Mouse (Mus musculus) heart, adult 2 months (tissue): ENCODE results near the gene Lmna. TPM values are rescaled to one million over a fixed set of nuclear protein-coding genes. Genes with fewer than 3 reads are reported as not detected.

ENCODE experiments used
- DNase-seq, 2 experiments: peaks; one replicate each; pipeline ENCODE4 v3.0.0; 2021
- H3K27ac ChIP-seq: fragments of 200-600 bp; 2 replicates; pipeline ENCODE4 v1.8.1; 2022
- H3K27me3 ChIP-seq: fragments of 200-500 bp; 2 replicates; pipeline ENCODE4 v1.6.1; 2012; ENCODE audit warnings: mild to moderate bottlenecking, low read length, inconsistent platforms, mixed read lengths; ENCODE audit not compliant: control insufficient read depth, insufficient read depth
- H3K36me3 ChIP-seq: fragments of 200-500 bp; 2 replicates; pipeline ENCODE4 v1.6.1; 2012; ENCODE audit warnings: low read length, inconsistent platforms; ENCODE audit not compliant: control insufficient read depth, insufficient read depth
- H3K4me1 ChIP-seq: fragments of 200-500 bp; 2 replicates; pipeline ENCODE4 v1.6.1; 2011; ENCODE audit warnings: low read length; ENCODE audit not compliant: control insufficient read depth, insufficient read depth
- H3K4me3 ChIP-seq: fragments of 200-600 bp; 2 replicates; pipeline ENCODE4 v1.8.1; 2022
- H3K79me2 ChIP-seq: fragments of 200-500 bp; replicated peaks from 2 replicates; pipeline ENCODE4 v1.6.1; 2012; ENCODE audit warnings: mild to moderate bottlenecking, inconsistent platforms, low read length, moderate library complexity, mixed read lengths; ENCODE audit not compliant: control insufficient read depth, insufficient read depth
- H3K9ac ChIP-seq: fragments of 200-500 bp; 2 replicates; pipeline ENCODE4 v1.6.1; 2012; ENCODE audit warnings: low read depth, mild to moderate bottlenecking, control low read depth, inconsistent platforms, low read length, mixed read lengths
- CTCF ChIP-seq: fragments of 200-600 bp; IDR thresholded peaks from 2 replicates; pipeline ENCODE4 v1.8.1; 2022; ENCODE audit warnings: antibody characterized with exemption, mild to moderate bottlenecking, moderate library complexity
- EP300 ChIP-seq: fragments of 200-500 bp; IDR thresholded peaks from 2 replicates; pipeline ENCODE4 v1.6.1; 2011; ENCODE audit warnings: low read depth, low read length, control low read depth; ENCODE audit not compliant: insufficient read depth
- POLR2A ChIP-seq: fragments of 200-500 bp; IDR thresholded peaks from 2 replicates; pipeline ENCODE4 v1.6.1; 2011; ENCODE audit warnings: mild to moderate bottlenecking, low read depth, low read length, control low read depth; ENCODE audit not compliant: insufficient read depth
- WGBS: fragments of 180-500 bp; shearing (Covaris S2); methylation state at CpG from one replicate; pipeline ENCODE4 v1.1.7; 2018; 5-methylcytosine and 5-hydroxymethylcytosine counted together
- intact Hi-C: fragments of 180-260 bp; cut with DNase I; formaldehyde crosslinking; loops from one replicate; pipeline ENCODE4 v1.15.1; 2025
- long read RNA-seq: library from polyadenylated mRNA; stranded (forward); transcript quantifications from one replicate; pipeline ENCODE4 v2.0.0, GENCODE M21; 2021
- polyA plus RNA-seq: library from polyadenylated mRNA; depleted of rRNA; stranded (reverse); fragments of >200 nt; gene quantifications from 2 replicates; pipeline ENCODE4 v1.2.3, GENCODE M21; 2012; rRNA removed
- total RNA-seq, 2 experiments: library from RNA; stranded (reverse); gene quantifications; 2 replicates each; pipeline ENCODE4 v1.2.3; 2021

Lmna gene
- total RNA-seq (100 to 1,000 TPM; 117 to 138 TPM), polyA plus RNA-seq (67.3 and 85.2 TPM in 2 replicates)
- long read RNA-seq, transcript Lmna-203 (10 exons, 2,021 nt): major isoform, 112 of 342 reads
- long read RNA-seq, transcript Lmna-201 (12 exons, 3,156 nt): minor isoform, 109 of 342 reads
- long read RNA-seq, partial matches to known transcripts: 98 of 342 reads
- long read RNA-seq, other reads (novel, unspliced or antisense): 20 of 342 reads

DNA sequence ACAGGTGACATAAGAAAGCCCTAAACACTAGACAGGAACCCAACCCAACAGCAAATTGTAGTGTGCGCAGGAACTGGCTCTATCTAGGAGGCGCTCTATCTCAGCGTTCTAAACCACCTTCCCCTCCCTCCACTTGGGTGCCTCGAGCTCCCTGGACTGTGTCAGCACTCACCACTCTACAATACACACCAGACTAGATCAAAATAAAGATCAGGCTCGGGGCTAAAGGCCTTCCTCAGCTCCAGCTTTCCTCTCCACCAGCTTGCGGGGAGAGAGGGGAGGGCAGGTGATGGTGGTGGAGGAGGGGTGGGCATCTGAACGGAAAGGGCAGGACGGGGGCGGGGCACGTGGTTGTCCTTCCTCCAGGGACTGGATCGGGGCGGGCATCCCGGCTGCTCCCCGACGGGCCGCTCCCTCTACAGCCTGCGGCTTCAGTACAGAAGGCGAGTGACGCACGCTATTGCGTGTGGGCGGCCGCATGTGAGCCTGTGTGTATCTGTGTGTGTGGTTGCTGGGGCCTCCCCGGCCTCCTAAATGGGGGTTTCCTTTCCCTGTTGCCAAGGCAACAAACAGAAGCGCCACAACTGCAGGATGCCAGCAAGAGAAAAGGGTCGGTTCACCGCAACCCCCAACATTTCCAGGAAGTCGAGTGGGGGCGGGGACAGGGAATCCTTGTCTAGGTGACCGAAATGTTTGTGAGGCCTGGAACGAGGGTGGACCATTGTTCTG lies at the start of gene Lmna:
Gene Lmna, minus strand, starts transcription at position 265 of the 729 bp plus-strand sequence.
- peaks cover 12% of the 10 kb centered on the region for H3K4me1 ChIP-seq

DNA sequence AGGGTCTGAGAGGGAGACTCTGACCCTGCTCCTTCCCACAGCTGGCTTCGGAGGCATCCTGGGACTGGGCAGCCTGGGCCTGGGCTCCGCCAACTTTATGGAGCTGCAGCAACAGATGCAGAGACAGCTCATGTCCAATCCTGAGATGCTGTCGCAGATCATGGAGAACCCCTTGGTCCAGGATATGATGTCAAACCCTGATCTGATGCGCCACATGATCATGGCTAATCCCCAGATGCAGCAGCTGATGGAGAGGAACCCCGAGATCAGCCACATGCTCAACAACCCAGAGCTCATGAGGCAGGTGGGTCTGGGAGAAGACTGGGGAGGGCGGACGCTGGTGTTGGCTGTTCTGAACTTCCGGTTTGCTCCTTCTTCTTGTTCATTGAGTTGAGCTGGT lies 46.9 kb upstream of the Lmna start:
- no peak for DNase-seq
- intact Hi-C loops: loop anchor here (10.0 kb wide), 1 partner anchor 618 kb away; the partner anchor contains the start of gene Scamp3
- Histone ChIP-seq H3K9ac (no peak overlapping the region), H3K4me3 (no peak overlapping the region), H3K36me3 (no peaks in the 10 kb centered on the region), H3K27ac (no peak overlapping the region), H3K4me1 (peaks cover 1% of the 10 kb centered on the region), H3K79me2 (no peaks in the 10 kb centered on the region), H3K27me3 (no peaks in the 10 kb centered on the region)
- WGBS: 93% methylated on average over 8 of the region's 8 CpGs
- TF ChIP-seq POLR2A (no peak), CTCF (no peak), EP300 (no peak)

More for the DNA sequence above, at the start of gene Lmna:
- TF ChIP-seq POLR2A (peak; percentile 77), EP300 (0 out of 2 replicates have a peak, but pooled peaks have one; percentile 43), CTCF (peak; percentile 58)
- peak; percentile 91 to 95 for DNase-seq
- H3K36me3 ChIP-seq: no peaks in the 10 kb centered on the region
- H3K4me3 ChIP-seq: peak within 1 kb of the TSS; percentile 60
- H3K27ac ChIP-seq: peak within 1 kb of the TSS; percentile 80
- WGBS: 1% methylated on average over 31 of the region's 31 CpGs
- no peaks in the 10 kb centered on the region for H3K79me2 ChIP-seq
- peak within 1 kb of the TSS; percentile 65 for H3K9ac ChIP-seq
- intact Hi-C loops: loop anchor here (2.0 kb wide), 1 partner anchor 17 kb away; no protein-coding TSS in a partner anchor
- no peaks in the 10 kb centered on the region for H3K27me3 ChIP-seq

GRCm38 (mm10) chr3:88555731-88556130 lies 46.0 kb upstream of the Lmna start:
- H3K9ac ChIP-seq: no peak overlapping the region
- H3K27me3 ChIP-seq: no peaks in the 10 kb centered on the region
- H3K4me1 ChIP-seq: peaks cover 3% of the 10 kb centered on the region
- H3K27ac ChIP-seq: no peak overlapping the region
- no peak for DNase-seq
- TF ChIP-seq EP300: no peak
- no peak for TF ChIP-seq POLR2A
- TF ChIP-seq CTCF: no peak
- intact Hi-C loops: loop anchor here (10.0 kb wide), 1 partner anchor 619 kb away; the partner anchor contains the start of gene Scamp3
- no peak overlapping the region for H3K4me3 ChIP-seq
- no peaks in the 10 kb centered on the region for H3K36me3 ChIP-seq
- H3K79me2 ChIP-seq: no peaks in the 10 kb centered on the region
- WGBS: 98% methylated on average over 6 of the region's 6 CpGs

GRCm38 (mm10) chr3:88555069-88555605 lies 45.4 kb upstream of the Lmna start:
- H3K36me3 ChIP-seq: no peaks in the 10 kb centered on the region
- no peak overlapping the region for H3K9ac ChIP-seq
- H3K79me2 ChIP-seq: no peaks in the 10 kb centered on the region
- peak in 1 of 2 experiments; percentile 16 for DNase-seq
- no peak overlapping the region for H3K4me3 ChIP-seq
- intact Hi-C loops: loop anchor here (10.0 kb wide), 1 partner anchor 620 kb away; the partner anchor contains the start of gene Scamp3
- WGBS: 97% methylated on average over 5 of the region's 5 CpGs
- H3K27me3 ChIP-seq: no peaks in the 10 kb centered on the region
- TF ChIP-seq CTCF: no peak
- TF ChIP-seq EP300: no peak
- TF ChIP-seq POLR2A: no peak
- no peak overlapping the region for H3K27ac ChIP-seq
- peaks cover 3% of the 10 kb centered on the region for H3K4me1 ChIP-seq

DNA sequence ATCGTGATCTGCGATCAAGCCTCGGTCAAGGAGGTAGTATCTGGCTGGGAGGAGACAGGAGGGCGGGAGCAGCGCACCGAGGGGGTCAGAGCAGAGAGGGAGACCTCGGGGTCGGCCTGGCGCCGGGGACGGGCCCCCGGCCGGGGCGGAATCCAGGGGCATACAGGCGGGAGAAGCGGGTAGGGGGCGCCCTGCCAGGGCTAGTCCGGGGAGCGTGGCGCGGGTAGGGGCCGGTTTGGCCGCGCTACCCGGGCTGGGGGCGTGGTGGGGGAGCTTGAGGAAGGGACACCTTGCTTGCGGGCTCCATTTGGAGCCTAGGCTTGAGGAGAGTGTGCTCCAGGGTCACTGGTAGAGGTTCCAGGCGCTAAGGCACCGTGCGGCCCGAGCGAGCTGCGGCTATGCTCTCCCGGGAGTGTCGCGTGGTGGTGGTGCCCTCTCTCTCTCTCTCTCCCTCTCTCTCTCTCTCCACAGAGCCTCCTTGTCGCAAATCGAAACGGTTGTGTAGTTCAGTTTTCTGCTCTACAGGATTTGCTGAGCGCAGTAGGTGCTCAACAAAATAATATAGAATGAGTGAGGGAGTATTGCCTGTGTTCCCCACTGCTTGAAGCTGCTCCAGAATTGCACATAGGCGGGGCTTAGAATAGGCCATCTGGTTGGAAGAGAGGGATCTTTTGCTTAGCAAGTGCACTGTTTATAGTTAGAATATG lies 44.3 kb upstream of the Lmna start:
- DNase-seq: no peak
- H3K79me2 ChIP-seq: no peaks in the 10 kb centered on the region
- peaks cover 3% of the 10 kb centered on the region for H3K4me1 ChIP-seq
- intact Hi-C loops: loop anchor here (2.0 to 10.0 kb wide), 3 partner anchors 19 to 621 kb away; partner anchors contain the start of gene Scamp3
- H3K4me3 ChIP-seq: peak overlapping the region; percentile 55
- H3K27ac ChIP-seq: peak overlapping the region; percentile 97
- no peaks in the 10 kb centered on the region for H3K27me3 ChIP-seq
- TF ChIP-seq POLR2A (no peak), CTCF (no peak), EP300 (no peak)
- under 1% methylated on average over 41 of the region's 41 CpGs for whole genome bisulfite sequencing
- no peaks in the 10 kb centered on the region for H3K36me3 ChIP-seq
- peak overlapping the region; percentile 76 for H3K9ac ChIP-seq
